Mouse (Mus musculus) embryonic facial prominence, embryonic 14.5 days (tissue): Measurements from ENCODE around the gene Tnk2. TPM values are rescaled to one million over a fixed set of nuclear protein-coding genes. Genes with fewer than 3 reads are reported as not detected.

Experiments
- ATAC-seq: fragments of 200-750 bp; cut with Nextera tagmentation; 2 replicates; pipeline ENCODE4 v1.8.0; 2017; ENCODE audit warnings: low read depth, moderate number of reproducible peaks, moderate TSS enrichment
- DNase-seq: peaks from one replicate; pipeline ENCODE4 v3.0.0-alpha.2; 2015; ENCODE audit warnings: low spot score
- H3K27ac ChIP-seq: fragments of 300-500 bp; sonication (generic); replicated peaks from 2 replicates; pipeline ENCODE4 v1.5.1; 2014; ENCODE audit warnings: low read depth, mild to moderate bottlenecking, low read length, moderate library complexity
- H3K27me3 ChIP-seq: fragments of 300-500 bp; sonication (generic); replicated peaks from 2 replicates; pipeline ENCODE4 v1.6.1; 2014; ENCODE audit warnings: low read length; ENCODE audit not compliant: control insufficient read depth, insufficient read depth
- H3K36me3 ChIP-seq: fragments of 300-500 bp; sonication (generic); 2 replicates; pipeline ENCODE4 v1.6.1; 2014; ENCODE audit warnings: low read length, mixed read lengths; ENCODE audit not compliant: control insufficient read depth, insufficient read depth
- H3K4me1 ChIP-seq: fragments of 300-500 bp; sonication (generic); 2 replicates; pipeline ENCODE4 v1.6.1; 2014; ENCODE audit warnings: antibody characterized with exemption, low read length; ENCODE audit not compliant: control insufficient read depth, insufficient read depth
- H3K4me2 ChIP-seq: fragments of 300-500 bp; sonication (generic); 2 replicates; pipeline ENCODE4 v1.6.1; 2014; ENCODE audit warnings: low read depth, mild to moderate bottlenecking, low read length, moderate library complexity, mixed read lengths
- H3K4me3 ChIP-seq: fragments of 300-500 bp; sonication (generic); 2 replicates; pipeline ENCODE4 v1.5.1; 2014; ENCODE audit warnings: low read depth, mild to moderate bottlenecking, low read length
- H3K9ac ChIP-seq: fragments of 300-500 bp; sonication (generic); 2 replicates; pipeline ENCODE4 v1.6.1; 2014; ENCODE audit warnings: low read depth, mild to moderate bottlenecking, low read length, moderate library complexity, mixed read lengths
- H3K9me3 ChIP-seq: fragments of 300-500 bp; sonication (generic); 2 replicates; pipeline ENCODE4 v1.6.1; 2016; ENCODE audit warnings: low read length; ENCODE audit not compliant: control insufficient read depth
- WGBS: fragments of 180-500 bp; shearing (Covaris S2); extraction: QIAGEN DNeasy Blood & Tissue Kit; methylation state at CpG from one replicate; pipeline ENCODE4 v1.1.7; 2014; 5-methylcytosine and 5-hydroxymethylcytosine counted together
- polyA plus RNA-seq: library from polyadenylated mRNA; unstranded; fragments of >200 nt; fragmentation: Nextera tagmentation; extraction: Ambion mirVana; gene quantifications from 2 replicates; pipeline ENCODE4 v1.2.1, GENCODE M21; 2014

Tnk2 gene
- polyA plus RNA-seq, 1 experiment from 2014 or later: 14.8 TPM

DNA sequence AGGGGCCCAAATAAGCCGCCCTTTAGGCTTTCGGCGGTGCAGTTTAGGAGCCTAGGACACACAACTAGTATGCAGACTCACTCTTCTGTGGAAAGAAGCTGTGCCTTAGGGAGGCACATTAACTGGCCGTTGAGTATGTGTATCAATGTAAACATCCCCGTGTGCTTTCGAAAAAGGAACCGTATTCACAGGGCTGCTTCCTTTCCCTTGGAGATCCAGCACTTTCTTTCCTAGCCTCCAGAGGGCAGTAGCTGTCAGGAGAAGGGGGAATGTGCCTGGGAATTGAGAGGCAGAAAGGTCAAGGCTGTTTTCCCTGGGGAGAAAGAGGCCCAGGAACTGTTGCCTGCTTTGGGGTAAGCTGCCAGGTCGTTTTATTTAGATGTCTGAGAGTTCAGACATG is 15.7 kb downstream of the Tnk2 start:
- peak overlapping the region; percentile 44 for H3K27ac ChIP-seq
- H3K4me1 ChIP-seq: peaks cover 36% of the 10 kb centered on the region
- H3K4me2 ChIP-seq: peak overlapping the region; percentile 61
- DNase-seq (peak; percentile 79), ATAC-seq (0 out of 2 replicates have a peak, but pooled peaks have one; percentile 7)
- peak overlapping the region; percentile 58 for H3K9ac ChIP-seq
- no peaks in the 10 kb centered on the region for H3K27me3 ChIP-seq
- H3K4me3 ChIP-seq: peak overlapping the region; percentile 33
- 9% methylated on average over 8 of the region's 8 CpGs for WGBS
- peaks cover 7% of the 10 kb centered on the region; the same call in 1 of the 2 replicates for H3K36me3 ChIP-seq
- H3K9me3 ChIP-seq: no peaks in the 10 kb centered on the region

- no peaks in the 10 kb centered on the region for H3K27me3 ChIP-seq
- no peak overlapping the region for H3K4me3 ChIP-seq
- no peaks in the 10 kb centered on the region for H3K9me3 ChIP-seq
- ATAC-seq (no peak; the same call in 1 of the 2 replicates), DNase-seq (no peak)
- H3K36me3 ChIP-seq: peaks cover 9% of the 10 kb centered on the region
- peak overlapping the region; percentile 78 for H3K27ac ChIP-seq
- H3K4me2 ChIP-seq: no peak overlapping the region; the same call in 1 of the 2 replicates
- H3K9ac ChIP-seq: no peak overlapping the region
- 38% methylated on average over 1 of the region's 1 CpGs for WGBS
- peaks cover 36% of the 10 kb centered on the region for H3K4me1 ChIP-seq
Measured at GRCm38 (mm10) chr16:32660095-32660494, 16.4 kb downstream of the Tnk2 start.

DNA sequence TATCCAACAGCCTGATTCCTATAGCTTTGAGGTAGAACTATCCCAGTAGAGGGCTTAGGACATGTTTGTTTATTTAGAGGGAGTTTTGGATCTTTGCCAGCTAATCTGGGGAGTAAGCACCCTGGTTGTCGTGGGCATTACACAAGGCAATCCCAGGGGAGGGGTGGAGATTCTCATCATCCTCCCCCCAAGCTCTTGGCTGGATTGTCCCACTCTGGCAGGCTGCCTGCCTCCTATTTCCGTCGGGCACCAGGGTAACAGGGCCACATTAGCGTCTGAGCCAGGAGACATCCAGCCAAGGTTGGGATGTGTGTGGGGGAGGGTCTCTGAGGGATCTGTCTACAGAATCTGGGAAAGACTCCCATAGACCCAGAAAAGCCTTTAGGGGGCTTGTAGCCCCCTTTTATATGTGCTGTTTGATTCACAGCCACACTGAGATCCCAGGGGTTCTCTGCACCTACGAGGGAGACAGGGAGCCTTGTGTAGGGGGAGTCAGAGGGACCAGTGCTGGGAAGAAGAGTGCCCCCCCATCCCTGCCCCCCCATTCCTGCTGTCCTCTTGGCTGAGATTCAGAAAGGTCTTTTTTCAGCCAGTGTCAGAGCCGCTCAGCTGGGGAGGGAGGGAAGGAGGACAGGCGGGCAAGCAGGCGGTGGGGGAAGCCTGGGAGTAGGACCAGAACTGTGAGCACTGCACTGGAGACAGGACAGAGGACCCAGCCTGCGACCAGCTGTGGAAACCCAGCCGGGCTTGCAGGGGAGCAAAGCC is 17.1 kb downstream of the Tnk2 start:
- DNase-seq (peak; percentile 77), ATAC-seq (peak; percentile 64; the same call in 1 of the 2 replicates)
- H3K27me3 ChIP-seq: no peaks in the 10 kb centered on the region
- peak overlapping the region; percentile 78 for H3K27ac ChIP-seq
- WGBS: 12% methylated on average over 9 of the region's 10 CpGs
- peaks cover 36% of the 10 kb centered on the region for H3K4me1 ChIP-seq
- H3K36me3 ChIP-seq: peaks cover 12% of the 10 kb centered on the region
- no peaks in the 10 kb centered on the region for H3K9me3 ChIP-seq
- H3K4me3 ChIP-seq: no peak overlapping the region
- H3K9ac ChIP-seq: peak overlapping the region; percentile 51
- peak overlapping the region; percentile 31 for H3K4me2 ChIP-seq

- no peak for DNase-seq
- Histone ChIP-seq H3K4me3 (no peak overlapping the region), H3K27me3 (no peaks in the 10 kb centered on the region), H3K9ac (peak overlapping the region; percentile 51), H3K36me3 (peaks cover 17% of the 10 kb centered on the region), H3K4me1 (peaks cover 36% of the 10 kb centered on the region), H3K9me3 (no peaks in the 10 kb centered on the region), H3K4me2 (peak overlapping the region; percentile 31), H3K27ac (peak overlapping the region; percentile 78)
- 0 out of 2 replicates have a peak, but pooled peaks have one; percentile 13 for ATAC-seq
- 42% methylated on average over 6 of the region's 10 CpGs for WGBS
Measured at GRCm38 (mm10) chr16:32661493-32661921, 17.8 kb downstream of the Tnk2 start.

DNA sequence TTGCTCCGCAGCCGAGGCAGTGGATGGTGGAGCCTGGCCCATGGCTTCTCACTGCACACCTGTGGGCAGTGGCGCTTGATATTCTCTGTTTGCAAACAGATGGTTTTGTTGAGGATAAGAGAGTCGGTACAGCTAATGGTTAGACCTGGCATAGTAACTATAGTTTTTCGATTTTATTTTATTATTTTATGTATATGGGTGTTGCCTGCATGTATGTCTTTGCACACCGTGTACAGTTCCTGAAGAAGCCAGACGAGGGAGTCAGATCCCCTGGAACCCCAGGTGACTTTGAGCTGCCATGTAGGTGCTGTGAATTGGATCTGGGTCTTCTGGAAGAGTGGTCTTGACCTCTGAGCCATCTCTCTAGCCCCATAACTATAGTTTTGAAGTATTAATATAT is 18.7 kb downstream of the Tnk2 start:
- Histone ChIP-seq H3K4me1 (peaks cover 36% of the 10 kb centered on the region), H3K36me3 (peaks cover 17% of the 10 kb centered on the region), H3K27ac (peak overlapping the region; percentile 78; the same call in 1 of the 2 replicates), H3K9me3 (no peaks in the 10 kb centered on the region), H3K27me3 (no peaks in the 10 kb centered on the region), H3K4me3 (no peak overlapping the region), H3K9ac (0 out of 2 replicates have a peak overlapping the region, but pooled peaks have one; percentile 51), H3K4me2 (peak overlapping the region; percentile 31; the same call in 1 of the 2 replicates)
- no peak for DNase-seq
- WGBS: 87% methylated on average over 7 of the region's 7 CpGs
- no peak for ATAC-seq

DNA sequence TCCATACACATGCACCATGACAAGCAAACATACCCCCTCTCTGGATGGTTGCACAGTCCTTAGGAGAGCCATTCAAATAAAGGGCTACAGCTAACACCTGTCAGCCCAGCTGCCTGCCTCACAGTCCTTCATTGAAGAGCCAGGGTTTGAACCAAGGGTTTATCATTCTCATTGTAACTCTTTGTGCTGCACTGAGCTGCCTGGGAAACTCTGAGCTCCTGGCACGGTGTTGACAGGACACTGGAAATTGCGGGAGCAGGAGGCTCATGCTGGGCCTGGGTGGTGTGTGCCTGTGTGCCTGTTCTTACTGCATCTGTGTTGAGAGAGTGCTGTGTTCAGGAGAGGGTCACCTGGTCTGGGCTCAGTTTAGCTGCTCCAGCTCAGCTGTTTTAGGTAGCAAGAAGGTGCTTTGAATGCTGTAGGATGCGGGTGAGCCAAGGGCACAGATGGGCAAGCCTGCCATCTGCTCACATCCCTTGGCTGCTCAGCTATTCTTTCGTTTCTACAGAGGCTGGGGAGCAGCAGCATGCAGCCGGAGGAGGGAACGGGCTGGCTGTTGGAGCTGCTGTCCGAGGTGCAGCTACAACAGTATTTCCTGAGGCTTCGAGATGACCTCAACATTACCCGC is 19.7 kb downstream of the Tnk2 start:
- H3K4me3 ChIP-seq: no peak overlapping the region
- no peak overlapping the region for H3K4me2 ChIP-seq
- H3K36me3 ChIP-seq: peaks cover 22% of the 10 kb centered on the region
- ATAC-seq (no peak), DNase-seq (no peak)
- peak overlapping the region; percentile 14; the same call in 1 of the 2 replicates for H3K9ac ChIP-seq
- H3K4me1 ChIP-seq: peaks cover 34% of the 10 kb centered on the region
- no peaks in the 10 kb centered on the region for H3K9me3 ChIP-seq
- H3K27ac ChIP-seq: no peak overlapping the region
- 81% methylated on average over 9 of the region's 9 CpGs for WGBS
- no peaks in the 10 kb centered on the region for H3K27me3 ChIP-seq

- Histone ChIP-seq H3K9me3 (no peaks in the 10 kb centered on the region), H3K9ac (no peak overlapping the region), H3K36me3 (peaks cover 27% of the 10 kb centered on the region), H3K4me3 (no peak overlapping the region), H3K27ac (no peak overlapping the region), H3K4me1 (peaks cover 26% of the 10 kb centered on the region), H3K27me3 (no peaks in the 10 kb centered on the region), H3K4me2 (no peak overlapping the region)
- DNase-seq: no peak
- 80% methylated on average over 2 of the region's 2 CpGs for WGBS
- ATAC-seq: no peak
Measured at GRCm38 (mm10) chr16:32664211-32664610, 20.5 kb downstream of the Tnk2 start.

GRCm38 (mm10) chr16:32665851-32666665 is 22.4 kb downstream of the Tnk2 start:
- DNase-seq: peak; percentile 68
- Histone ChIP-seq H3K9ac (no peak overlapping the region), H3K27ac (peak overlapping the region; percentile 61), H3K4me3 (no peak overlapping the region), H3K4me1 (peaks cover 10% of the 10 kb centered on the region; the same call in 1 of the 2 replicates), H3K36me3 (peaks cover 43% of the 10 kb centered on the region), H3K27me3 (no peaks in the 10 kb centered on the region), H3K4me2 (no peak overlapping the region), H3K9me3 (no peaks in the 10 kb centered on the region)
- 71% methylated on average over 11 of the region's 11 CpGs for WGBS
- no peak for ATAC-seq
